Mouse (Mus musculus) retina, adult 2 months (tissue): Measurements from ENCODE around the gene Ryr2.
"Not testable (repeated sequence)": the region's sequence is repeated elsewhere in the genome, so short reads cannot be mapped to it uniquely, and the experiment has no call there.

Experiments
- DNase-seq: peaks from one replicate; pipeline ENCODE4 v3.0.0-alpha.2; 2012; ENCODE audit warnings: low read depth, low spot score

The Ryr2 gene

DNA sequence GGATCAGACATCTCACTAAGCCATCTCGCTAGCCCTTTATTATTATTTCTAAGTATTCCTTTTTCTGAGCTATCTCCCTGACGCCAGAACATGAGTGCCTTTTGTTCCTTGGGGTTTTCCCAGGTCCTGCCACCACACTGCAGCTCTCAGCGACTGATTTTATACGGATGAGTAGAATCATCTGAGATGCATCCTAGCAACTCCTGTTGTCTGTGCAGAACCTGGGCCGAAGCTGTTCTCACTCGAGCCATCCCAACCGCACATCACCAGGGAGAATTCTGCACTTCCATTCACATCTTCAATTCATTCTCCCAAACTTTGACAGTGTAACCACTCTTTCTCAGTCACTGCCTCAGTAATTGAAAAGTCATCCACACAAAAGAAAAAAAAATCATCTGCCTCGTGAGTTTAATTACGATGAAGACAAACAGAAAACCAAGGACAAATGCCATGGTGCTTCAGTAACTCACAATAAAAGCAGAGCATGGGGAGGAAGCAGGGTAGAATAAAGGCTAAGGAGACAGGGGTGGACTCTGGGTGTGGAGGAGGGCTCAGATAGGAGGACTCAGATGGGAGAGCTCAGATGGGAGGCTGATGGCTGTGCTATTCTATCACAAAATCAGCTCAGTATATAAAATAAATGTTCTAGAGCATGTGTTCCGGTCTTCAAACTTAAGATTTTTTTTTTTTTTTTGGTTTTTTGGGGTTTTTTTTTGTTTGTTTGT is 226.1 kb downstream of the Ryr2 start:
- DNase-seq = no peak

DNA sequence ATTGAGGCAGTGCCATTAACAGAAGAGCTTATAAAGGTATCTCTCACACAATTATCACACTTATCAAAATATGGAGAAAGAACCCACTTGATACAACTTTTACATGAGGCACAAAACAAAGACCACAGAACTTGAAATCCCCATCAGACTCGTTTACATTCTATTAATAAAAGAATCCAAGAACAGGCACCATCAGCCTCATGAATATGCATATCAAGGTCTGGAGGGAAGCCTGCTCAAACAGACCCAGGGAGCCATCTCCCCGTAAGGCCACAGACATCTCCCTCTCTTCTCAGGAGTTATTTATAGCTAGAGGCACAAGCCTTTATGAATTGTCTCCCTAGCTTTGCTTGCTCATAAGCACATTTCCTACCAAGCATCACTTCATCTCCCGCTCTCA is 227.7 kb downstream of the Ryr2 start:
- DNase-seq = no peak

DNA sequence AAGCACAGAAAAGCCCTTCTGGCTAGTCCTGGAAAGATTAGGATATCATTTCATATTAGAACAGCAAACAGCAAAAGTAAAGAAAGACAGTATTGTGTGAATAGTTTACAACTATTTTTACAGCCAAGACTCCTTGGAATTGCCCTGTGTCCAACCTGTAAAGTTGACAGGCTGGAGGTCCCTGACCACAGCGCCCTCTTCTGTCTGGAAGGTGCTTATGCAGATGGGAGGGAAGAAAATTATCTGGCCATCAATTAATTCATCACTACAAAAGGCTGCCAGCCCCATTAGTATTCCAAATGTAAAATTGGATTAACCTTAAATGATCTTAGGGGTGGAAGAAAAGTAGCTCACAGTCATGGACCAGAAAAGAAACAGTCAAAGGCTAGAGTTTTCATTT is 231.9 kb downstream of the Ryr2 start:
- DNase-seq = no peak

DNA sequence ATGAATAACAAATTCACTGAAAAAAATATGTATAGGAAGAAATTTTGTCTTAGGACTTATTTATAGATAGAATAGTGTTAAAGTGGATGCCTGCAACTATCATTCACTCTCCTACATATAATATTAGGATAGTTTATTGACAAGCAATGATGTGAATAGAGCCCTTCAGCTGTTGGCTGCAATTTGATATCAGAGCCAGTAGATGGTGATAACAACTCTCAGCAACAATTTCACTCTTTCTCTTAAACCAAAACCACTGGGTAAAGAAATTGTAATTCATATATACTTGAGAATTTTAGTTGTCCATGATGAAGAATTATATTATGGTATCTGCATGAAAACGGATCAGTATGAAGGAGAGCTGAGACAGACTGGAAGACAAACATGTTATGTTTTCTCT is 236.8 kb downstream of the Ryr2 start:
- no peak for DNase-seq

DNA sequence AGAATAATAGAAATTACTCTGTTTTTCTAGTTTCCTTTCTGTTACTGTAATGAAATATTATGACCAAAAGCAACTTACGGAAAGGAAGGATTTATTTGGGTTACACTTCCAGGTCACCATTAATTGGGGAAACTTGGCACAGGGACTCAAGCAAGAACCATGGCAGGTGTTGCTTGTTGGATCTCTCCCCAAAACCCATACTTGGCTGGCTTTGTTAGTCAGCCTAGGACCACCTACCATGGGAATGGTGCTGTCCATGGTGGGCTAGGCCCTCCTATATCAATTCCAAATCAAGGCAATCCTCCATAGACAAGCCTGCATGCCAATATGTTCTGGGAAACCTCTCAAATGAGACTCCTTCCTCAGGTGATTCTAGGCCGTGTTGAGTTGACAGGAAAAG is 237.3 kb downstream of the Ryr2 start:
- DNase-seq = no peak

DNA sequence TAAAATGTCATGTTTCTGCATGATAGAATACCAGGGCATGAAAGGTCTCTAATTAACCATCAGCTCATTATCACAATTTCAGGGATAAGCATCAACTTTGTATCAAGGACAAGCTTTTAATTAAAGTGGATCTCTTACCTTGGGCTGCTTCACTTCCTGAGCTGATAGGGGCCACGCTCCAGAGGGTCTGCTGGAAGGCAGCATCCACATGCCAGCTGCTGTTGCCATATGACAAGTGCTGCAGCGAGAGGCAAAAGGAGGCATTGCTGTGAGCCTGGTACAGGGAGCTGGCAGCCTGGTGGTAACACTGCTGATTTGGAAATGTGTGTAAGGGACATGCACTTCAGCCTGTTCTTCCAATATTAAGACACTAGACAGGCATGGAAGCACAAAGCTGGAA is 237.8 kb downstream of the Ryr2 start:
- DNase-seq = no peak

DNA sequence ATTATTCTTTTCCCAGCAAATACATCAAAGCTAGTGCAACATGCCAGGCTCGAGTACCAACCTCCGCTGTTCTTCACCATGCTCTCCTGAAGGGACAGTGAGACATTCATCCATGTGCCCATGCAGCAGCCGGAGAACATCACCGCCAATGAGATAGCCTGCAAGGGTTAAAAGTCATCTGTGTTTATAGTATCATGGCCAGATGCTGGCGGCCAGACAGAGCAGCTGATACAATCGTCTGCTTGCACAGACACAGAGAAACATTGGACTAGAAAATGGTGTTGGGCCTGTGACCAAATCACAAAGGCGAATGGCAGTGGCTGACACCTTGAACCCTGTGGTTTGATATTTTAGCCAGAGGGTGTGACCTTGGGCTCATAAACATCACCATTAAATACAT is 238.7 kb downstream of the Ryr2 start:
- DNase-seq = no peak

DNA sequence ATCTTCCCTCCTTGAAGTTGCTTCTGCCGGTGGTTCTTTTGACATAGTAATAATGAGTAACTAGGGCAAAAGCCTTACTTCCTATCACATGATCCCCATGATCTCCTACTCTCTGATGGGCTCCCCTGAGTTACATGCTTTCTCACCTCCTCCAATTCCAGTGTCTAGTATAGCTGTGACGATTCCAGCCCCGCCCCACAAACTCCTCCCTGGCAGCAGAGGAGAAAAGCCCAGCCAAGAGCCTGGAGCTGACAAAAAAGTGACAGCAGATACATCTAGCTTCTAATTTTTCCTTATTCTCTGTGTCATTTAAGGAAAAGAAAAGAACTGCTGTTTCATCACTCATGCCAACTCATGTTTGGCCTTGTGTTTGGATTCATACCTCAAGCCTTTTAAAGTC is 241.5 kb downstream of the Ryr2 start:
- DNase-seq = no peak

DNA sequence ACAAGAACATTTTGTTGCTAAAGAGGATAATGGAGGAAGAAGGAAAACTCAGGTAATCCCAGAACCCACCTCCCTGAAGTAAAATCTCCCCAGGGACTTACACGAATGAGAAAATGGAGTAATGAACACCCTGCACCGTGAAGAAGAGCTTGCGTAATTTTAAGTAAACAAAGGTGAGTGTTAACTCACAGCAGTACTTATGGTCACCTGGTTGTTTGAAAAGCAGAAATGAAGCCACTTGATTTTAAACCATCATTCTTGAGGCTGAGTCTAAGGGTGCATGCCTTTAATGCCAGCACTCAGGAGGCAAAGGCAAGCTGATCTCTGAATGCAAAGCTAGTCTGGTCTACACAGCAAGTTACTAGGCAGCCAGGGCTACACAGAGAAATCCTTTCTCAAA is 255.1 kb downstream of the Ryr2 start:
- no peak for DNase-seq

DNA sequence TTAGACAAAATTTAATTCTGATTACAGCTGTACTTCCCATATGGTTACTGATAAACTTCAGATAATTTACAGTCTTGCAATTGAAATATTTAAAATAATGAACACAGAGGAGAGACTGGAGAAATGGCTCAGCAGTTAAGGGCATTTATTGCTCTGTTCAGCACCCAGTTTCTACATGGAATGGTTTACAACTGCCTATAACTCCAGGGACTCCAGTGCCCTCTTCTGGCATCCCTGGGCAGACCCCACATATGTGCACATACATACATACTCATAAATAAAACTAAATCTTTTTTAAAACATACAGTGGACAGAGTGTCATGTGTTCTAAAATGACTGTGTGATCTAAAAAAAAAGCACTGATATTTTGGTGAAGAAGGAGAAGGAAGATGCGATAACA is 262.9 kb downstream of the Ryr2 start:
- DNase-seq = no peak

DNA sequence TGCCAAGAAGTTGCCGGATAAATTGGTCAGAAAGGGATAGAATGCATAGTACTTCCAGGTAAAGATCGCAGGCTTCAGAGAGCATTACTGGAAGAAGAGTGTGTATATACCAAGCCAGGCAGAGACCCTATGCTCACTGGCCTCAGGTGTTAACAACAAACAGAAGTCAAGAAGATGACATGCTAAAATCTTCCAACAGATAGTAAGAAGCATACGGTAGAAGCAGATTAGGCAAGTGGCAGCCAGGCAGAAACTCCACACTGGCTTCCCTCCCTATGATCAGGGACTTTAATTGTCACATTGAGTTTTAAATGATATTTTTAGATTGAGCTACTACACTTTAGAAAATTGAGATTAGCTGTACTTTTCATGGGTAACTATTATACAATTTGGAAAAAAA is 268.9 kb downstream of the Ryr2 start:
- no peak for DNase-seq

DNA sequence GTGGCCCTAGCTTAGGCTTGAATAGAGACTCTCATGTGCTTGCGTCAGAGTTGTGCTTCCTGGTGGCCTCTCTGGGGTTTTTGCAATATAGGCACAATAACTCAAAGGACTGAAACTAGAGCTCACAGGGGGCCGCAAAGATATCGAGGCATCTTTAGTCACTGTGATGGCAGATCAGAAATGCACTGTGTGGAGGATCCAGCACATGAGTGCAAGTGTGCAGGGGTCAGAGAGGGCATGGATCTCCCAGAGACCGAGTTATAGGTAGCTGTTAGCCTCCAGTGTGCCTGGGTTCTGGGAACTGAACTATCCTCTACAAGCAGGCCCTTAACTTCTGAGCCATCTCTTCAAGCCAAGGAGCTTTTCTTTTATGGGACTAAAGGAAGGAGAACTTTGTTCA is 269.6 kb downstream of the Ryr2 start:
- no peak for DNase-seq

DNA sequence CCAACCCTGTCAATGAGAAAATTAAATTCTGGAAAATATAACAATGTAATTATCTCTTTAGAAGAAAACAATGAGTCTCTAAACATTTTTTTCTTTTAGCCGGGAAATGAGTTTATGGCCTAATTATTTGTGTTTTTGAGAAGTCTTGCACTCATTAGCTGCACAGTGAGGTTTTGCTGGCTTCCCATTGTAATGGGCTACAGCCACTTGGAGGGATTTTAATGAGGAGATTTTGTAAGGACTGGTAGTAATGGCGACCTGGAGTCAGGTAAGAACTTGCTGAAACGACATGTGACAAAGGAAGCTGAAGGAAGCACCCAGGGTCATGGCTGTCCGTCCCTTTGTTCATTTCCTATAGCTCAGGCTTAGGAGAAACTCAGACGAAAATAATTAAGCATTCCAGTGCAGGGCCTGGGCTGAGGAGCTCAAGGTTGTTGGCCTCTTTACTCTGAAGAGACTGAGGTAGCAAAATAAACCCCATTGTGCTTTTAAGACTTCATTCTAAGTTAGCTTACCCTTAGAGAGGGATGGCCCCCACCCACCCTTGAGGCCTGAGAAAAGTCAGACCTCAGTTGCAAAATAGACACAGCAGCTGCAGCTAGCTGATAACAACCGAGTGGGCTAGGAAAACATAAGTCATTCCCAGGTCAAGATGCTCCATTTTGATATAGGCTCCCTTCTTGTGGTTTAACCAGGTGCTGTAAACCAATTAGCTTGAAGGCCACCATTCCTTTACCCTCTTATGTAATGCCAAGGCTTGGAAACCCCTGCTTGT is 270.3 kb downstream of the Ryr2 start:
- no peak for DNase-seq

DNA sequence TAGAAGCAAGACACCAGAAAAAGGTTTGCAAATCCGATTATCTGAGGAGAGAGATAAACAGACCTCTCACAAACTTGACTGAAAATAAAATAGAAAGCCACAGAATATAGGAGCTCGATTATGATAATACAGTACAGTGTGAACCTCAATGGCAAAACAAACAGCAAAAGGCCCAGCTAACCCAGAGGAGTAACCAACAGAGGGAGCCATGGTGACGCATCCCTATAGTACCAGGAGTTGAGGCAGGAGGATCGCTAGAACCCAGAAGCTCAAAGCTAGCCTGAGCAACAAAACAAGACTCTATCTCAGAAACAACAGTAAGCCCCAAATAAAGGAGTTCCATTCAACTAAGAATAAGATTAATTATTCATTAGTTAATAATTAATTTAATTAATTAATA is 275.5 kb downstream of the Ryr2 start:
- DNase-seq = no peak

DNA sequence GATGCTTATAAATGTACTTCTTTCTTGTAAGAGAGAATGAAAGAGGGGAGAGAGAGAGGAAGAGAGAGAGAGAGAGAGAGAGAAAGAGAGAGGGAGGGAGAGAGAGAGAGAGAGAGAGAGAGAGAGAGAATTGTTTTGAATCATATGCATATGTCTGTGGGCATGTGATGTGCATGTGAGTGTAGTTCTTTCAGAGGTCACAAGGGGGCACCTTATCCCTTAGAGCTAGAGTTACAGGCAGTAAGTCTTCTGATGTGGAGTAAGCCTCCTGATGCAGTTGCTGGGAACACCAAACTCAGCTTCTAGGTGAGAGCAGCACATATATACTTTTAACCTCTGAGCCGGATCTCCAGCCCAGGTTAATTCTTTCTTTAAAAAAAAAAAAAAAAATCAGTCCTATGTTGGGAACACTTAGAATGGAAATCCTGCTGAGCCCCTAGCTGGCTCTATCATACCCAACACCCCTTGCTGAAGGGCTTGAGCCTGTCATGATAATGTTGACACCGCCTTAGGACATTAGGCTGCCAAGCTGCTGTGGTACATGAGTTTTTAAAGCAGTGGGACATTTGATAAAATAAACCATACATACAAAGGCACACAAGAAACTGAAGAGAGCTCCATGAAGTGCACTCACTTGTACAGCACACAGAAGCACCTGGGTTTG is 281.1 kb downstream of the Ryr2 start:
- DNase-seq = no peak

DNA sequence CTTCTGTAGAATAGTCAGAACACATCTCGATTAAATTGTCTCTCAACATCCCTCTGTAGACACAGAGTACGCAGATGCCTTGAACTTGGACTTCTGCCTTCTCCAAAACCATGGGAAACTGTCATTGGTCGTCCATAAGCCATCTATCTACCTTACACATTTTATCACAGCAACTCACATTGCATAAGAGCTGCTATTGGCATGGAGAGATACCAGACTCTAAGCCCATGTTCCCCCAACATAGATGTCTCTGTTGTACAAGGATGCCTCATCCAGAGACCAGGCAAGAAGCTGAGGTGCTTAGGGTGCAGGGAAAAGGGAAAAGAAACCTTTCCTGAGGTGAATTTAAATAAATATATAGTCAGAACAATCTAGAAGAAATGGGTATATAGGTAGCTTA is 288.0 kb downstream of the Ryr2 start:
- no peak for DNase-seq

DNA sequence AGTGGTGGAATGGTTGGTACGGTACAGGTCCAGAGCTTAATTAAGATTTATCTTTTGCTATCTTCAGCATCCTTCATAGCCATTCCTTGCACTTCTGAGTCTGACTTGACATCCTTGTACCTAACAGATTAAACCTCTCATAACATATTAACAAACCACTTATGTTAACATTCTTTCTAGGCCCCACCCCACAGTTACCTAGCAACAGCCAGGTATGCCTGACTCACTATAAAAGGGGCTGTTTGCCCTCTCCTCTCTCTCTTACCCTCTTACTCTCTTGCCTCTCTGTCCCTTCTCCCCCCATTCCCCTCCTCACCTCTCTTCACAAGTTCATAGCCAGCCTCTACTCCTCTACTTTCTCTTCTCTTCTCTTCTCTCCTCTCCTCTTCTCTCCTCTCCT is 297.4 kb downstream of the Ryr2 start:
- not testable (repeated sequence) for DNase-seq

DNA sequence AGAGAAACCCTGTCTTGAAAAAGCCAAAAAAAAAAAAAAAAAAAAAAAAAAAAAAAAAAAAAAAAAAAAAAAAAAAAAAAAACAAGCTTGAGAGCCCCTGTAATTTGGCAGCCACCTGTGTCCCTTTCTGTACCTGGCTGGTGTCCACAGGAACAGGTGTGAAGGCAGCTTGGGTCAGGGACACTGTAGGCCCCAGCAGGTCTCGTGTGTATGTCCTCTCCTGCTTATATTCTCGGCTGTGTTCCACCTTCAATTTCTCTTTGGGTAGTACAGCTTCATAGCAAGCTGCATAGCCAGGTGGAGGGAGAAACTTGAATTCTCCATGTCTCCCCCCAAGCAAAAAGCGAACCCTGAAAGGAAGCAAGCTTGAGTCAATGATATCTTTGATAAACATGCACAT is 314.2 kb downstream of the Ryr2 start:
- DNase-seq = no peak

DNA sequence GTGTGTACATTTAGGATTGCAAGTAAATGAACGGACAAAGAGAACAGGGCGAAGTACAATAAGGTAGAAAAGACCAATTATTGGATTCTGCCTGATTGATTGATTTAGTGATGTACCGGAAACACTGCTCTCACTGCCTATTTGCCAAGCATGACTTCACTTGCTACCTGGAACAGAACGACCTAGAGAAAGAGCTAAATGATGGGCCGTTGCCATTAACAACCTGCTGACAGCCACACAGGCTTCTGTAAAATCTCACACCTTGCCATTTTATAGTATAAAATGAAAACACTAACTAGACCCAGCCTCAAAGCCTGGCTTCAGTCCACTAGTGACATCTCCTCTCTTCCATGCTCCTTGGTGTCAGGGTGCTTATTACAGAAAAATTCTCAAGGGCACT is 316.2 kb downstream of the Ryr2 start:
- no peak for DNase-seq

DNA sequence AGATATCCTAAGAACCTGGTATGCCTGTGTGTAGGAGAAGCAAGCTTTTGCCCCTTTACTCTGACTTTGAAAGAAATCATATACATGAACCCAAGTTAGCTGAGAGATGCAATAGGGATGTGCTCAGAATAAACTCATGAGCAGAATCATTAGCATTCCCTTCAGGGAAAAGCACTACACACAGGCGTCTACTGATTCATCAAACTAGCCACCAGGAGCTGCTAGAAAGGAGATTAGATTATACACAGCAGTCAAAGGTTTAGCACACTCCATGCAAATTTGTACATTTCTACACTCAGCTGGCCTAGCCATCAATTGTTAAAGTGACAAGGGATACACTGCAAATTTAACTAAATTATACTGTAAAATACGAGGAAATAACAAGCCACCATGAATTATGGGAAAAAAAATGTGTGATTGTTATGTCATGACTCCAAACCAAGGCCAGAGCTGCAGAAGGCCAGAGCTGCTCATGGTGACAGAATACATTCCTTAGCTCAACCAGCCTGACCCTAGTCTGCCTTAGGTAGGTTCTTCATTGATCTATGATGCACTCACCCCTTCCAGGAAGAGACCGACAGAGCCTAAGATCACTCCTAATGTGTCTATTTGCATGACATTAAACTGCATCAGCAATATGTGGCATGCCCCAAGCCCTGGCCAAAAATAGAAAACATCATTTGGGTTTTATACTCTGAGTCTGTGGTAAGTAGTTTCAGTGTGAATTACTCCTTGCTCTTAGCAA is 324.2 kb downstream of the Ryr2 start:
- DNase-seq = no peak

DNA sequence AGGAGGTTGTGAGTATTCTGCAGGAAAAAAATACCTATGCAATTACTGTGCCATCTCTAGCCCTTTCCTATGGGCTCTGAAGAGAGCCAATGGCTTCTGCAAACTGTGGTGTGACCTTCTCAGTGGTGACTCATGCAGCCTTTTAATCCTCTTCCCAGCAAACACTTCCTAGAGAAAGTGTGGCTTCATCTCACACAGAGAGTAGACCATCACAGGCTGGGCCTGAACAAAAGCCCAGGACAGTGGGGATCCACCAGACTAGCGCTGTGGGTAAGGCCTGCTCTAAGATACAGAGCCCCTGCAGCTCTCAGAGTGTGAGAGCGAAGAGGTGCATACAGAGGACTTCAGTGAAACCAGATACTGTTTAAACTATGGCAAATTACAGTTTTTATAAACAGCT is 325.7 kb downstream of the Ryr2 start:
- DNase-seq = no peak

DNA sequence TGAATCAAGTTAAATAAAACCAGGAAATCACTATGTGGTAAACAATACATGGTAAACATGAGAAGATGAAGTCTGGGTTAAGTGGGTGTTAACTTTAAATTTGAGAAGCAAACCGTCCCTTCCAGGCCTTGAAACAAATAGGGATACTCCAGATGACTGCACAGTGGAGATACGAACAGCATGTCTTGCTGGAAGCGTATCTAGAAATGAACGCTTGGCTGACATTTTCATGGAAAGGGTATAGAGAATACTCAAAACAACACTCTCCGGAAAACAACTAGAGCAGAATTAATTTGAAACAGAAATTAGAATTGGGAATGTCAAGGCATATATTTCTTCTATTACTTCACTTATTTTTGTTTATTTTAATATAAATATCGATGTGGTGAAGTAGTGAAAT is 329.0 kb downstream of the Ryr2 start:
- DNase-seq = no peak
